Mouse (Mus musculus) ovary, postnatal 14 days (tissue): ENCODE data around the gene Olfr338.
"Not testable (repeated sequence)": the region's sequence is repeated elsewhere in the genome, so short reads cannot be mapped to it uniquely, and the experiment has no call there.

Experiments used
- DNase-seq: peaks from one replicate; pipeline ENCODE4 v3.0.0; 2022; ENCODE audit warnings: low spot score

The Olfr338 gene

DNA sequence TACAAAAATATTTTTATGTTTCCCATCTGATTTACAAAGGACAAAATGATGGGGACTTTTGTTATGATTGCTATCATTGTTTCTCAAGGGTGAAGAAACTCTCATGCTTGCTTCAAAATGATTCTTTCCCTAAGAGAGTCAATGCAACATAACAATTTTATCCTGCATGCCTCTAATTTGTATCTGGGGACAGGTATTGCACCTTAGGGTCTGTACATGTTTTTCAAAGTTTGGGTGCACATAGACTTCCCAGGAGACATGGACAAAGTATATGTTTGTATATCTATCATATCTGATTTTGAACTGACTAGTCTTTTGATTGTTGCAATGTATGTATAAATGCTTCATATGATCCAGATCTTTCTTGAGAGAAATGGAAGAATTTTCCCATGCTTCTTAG lies at the start of gene Olfr338:
Olfr338 (plus strand) TSS at position 301 of the 400 bp plus-strand sequence.
- DNase-seq: no peak

DNA sequence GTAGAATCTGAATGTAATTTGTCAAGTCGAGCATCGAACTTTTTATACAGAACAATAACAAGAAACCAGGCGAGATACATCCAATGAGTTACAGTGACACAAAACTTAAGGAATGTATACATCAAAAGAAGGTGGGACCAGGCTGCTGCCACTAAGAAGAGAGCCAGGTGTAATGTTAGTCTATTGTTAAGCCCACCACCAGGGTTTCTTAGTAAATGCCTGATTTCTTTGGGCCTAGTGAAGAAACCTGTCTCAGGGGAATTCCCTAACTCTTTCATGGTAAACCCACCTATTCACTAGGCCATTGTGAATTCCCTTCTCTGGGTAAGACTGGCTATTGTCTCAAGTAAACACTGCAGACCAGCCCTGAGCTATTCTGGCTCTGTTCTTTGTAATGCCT lies 41.9 kb downstream of the Olfr338 start:
- DNase-seq: not testable (repeated sequence)

DNA sequence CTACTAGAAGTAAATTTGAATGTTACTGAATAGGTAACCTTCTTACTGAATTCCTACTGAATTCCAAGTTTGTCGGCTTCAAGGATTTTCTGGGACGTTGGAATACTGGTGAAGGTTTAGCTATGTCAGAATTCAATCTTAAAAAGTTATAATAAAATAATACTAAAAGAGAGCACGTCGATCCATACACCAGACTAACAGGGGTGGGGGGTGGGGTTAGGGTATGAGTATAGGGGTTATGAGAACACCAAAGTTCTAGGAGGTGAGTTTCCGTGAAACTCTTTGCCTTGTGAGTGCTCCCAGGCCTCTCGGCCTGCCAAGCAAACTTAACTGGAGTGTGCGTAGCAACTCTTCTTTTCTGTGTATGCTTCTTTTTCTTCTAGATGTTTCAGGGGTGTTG lies 42.3 kb downstream of the Olfr338 start:
- not testable (repeated sequence) for DNase-seq

DNA sequence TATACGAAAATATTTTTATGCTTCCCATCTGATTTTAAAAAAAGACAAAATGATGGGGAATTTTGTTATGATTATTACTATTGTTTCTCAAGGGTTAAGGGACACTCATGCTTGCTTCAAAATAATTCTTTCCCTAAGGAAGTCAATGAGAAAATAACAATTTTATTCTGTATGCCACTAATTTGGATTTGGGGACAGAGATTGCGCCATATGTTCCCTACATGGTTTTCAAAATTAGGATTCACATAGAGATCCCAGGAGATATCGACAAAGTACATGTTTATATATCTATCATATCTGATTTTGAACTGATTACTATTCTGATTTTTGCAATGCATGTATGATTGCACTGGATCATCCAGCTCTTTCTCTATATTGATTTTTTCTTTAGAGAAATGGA lies 45.3 kb downstream of the Olfr338 start, which contains the start of gene Olfr339:
Olfr339 (plus strand) TSS at position 301 of the 400 bp plus-strand sequence.
- DNase-seq: no peak
